Mouse (Mus musculus) ovary, adult 10 weeks (tissue): ENCODE results near the gene Olfr1367. TPM values are rescaled to one million over a fixed set of nuclear protein-coding genes. Genes with fewer than 3 reads are reported as not detected.

ENCODE experiments used
- polyA plus RNA-seq: library from polyadenylated mRNA; stranded (reverse); fragments of 350-450 nt; fragmentation: Illumina TruSeq; extraction: RNeasy Lipid Tissue Mini Kit (QIAGEN cat#74804); gene quantifications from one replicate; pipeline ENCODE4 v1.2.3, GENCODE M21; 2014

The Olfr1367 gene
- polyA plus RNA-seq, result not detected

DNA sequence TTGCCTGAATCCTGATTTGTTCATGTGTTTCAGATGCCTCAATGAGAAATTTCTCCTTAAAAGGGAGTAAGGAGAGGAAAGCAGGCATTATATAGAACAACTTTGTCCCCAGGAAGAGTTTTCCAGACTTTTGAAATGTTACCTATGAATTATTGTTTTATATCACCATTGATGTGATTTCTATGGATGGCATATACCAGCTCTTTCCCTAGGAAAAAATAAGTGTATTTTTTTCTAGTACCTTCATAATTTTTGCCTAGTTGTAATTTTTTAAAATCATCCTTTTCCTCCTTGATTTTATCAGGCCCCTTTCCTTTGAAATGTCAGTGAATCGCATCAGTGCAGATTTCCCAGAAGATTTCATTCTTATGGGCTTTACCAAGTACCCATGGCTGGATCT is at the start of gene Olfr1367:
TSS of gene Olfr1367 (plus strand) at position 301 of the 400 bp plus-strand sequence.

GRCm38 (mm10) chr13:21311926-21312325 is 34.8 kb upstream of the Olfr1367 start, which contains the start of gene Gpx6:
Gpx6 (plus strand) TSS chr13:21312125.

DNA sequence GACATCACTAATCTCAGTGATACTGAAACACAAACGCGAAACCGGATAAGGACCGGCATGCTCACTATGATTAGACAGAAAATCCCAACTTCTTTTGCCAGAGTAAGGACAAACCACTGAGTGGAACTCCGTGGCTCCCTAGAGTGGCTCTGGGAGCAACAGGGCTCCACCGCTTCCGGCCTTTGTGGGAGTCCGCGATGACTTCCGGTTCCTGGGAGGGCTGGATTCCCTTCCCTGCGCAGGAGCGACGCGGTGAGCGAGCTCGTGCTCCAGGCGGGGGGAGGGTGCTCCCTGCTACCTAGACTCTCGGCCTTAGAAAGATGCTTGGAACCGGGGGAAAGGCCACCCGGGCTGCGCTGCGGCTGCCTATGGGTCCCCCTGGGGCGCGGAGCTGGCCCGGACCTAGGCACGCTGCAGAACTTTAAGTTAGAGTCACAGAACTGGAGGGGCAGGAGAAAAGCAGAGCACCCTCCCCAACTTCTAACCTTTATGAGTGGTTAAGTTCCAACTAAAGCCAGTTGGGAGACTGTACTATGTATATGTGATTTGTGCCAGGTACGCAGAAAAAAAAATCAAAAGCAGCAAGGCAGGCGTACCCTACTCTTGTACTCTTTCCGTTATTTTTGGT is 16.0 kb downstream of the Olfr1367 start, which contains the start of gene Zscan12:
TSS of gene Zscan12 (plus strand) at position 200 of the 628 bp plus-strand sequence.

Other genes with a start within 250 kb of the Olfr1367 start
- not detected for gene Olfr1369-ps1, start 235.4 kb upstream of the Olfr1367 start, polyA plus RNA-seq
- not detected for gene Olfr263, start 217.3 kb upstream of the Olfr1367 start, polyA plus RNA-seq
- gene Olfr1368, start 201.0 kb upstream of the Olfr1367 start, polyA plus RNA-seq, result not detected
- 55.2 TPM for gene Trim27, start 167.5 kb upstream of the Olfr1367 start, polyA plus RNA-seq
- 1.5 TPM for gene Gpx5, start 54.2 kb upstream of the Olfr1367 start, polyA plus RNA-seq
- 0.46 TPM for gene Gpx6, start 34.8 kb upstream of the Olfr1367 start, polyA plus RNA-seq
- gene Zscan12, start 15.9 kb downstream of the Olfr1367 start, polyA plus RNA-seq, result 24.7 TPM
- gene Zkscan3, start 55.8 kb downstream of the Olfr1367 start, polyA plus RNA-seq, result 56.8 TPM
- 4.1 TPM for gene Pgbd1, start 94.1 kb downstream of the Olfr1367 start, polyA plus RNA-seq
- 76.0 TPM for gene Zscan26, start 106.8 kb downstream of the Olfr1367 start, polyA plus RNA-seq
- gene Nkapl, start 121.6 kb downstream of the Olfr1367 start, polyA plus RNA-seq, result 3.9 TPM
- gene Zkscan4, start 132.0 kb downstream of the Olfr1367 start, polyA plus RNA-seq, result 3.7 TPM
- not detected for gene Gm10065, start 132.5 kb downstream of the Olfr1367 start, polyA plus RNA-seq
- gene AK157302, start 148.3 kb downstream of the Olfr1367 start, polyA plus RNA-seq, result 4.8 TPM
- not detected for gene Gm11273, start 154.5 kb downstream of the Olfr1367 start, polyA plus RNA-seq
- gene Zkscan8, start 184.2 kb downstream of the Olfr1367 start, polyA plus RNA-seq, result 69.8 TPM
- not detected for gene Olfr1366, start 195.9 kb downstream of the Olfr1367 start, polyA plus RNA-seq
- not detected for gene Olfr1535, start 213.0 kb downstream of the Olfr1367 start, polyA plus RNA-seq
- not detected for gene Olfr1364, start 234.8 kb downstream of the Olfr1367 start, polyA plus RNA-seq